Mouse (Mus musculus): ENCODE measurements around the gene Rora. TPM values are rescaled to one million over a fixed set of nuclear protein-coding genes. Genes with fewer than 3 reads are reported as not detected.

The Rora gene
- total RNA-seq, 1 experiment from 2014 or later: 114 TPM

DNA sequence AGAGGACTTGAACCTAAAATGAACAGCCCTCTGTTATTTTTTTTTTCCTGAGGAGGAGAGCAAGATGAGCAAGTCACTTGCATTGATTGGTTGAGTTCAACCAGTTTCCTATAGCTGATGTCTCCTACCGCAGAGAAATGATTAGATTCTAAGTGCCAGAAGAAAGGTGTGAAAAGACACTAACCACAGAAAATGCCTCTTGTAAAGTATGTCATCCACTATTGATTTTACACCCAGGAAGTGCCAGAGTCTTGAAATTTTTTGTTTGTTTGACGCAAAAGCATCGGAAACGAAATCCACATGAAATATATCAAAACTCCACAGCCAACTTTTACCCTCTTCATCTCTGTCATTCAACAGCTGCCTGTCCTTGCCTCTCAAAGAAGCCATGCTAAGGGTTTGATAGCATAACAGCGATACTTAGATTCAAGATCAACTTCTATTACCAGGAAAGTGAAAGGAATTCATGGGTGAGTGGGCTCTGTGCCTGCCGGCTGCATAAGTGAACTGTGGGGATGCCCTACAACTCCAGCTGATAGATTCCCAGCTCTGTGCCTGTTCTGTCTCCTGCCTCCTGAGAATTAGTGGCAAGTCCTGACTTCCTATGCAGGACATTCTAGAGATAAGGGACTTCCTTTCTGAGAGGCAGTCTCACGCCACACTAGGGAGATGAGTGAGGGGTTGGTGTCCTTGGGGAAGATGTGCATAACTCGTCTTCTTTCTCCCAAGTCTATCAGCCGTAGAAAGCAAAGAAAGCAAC, 661.0 kb downstream of the Rora start:
- DNase-seq: no peak

- no peak for DNase-seq
Measured at GRCm38 (mm10) chr9:69317527-69318115, 664.0 kb downstream of the Rora start.

DNA sequence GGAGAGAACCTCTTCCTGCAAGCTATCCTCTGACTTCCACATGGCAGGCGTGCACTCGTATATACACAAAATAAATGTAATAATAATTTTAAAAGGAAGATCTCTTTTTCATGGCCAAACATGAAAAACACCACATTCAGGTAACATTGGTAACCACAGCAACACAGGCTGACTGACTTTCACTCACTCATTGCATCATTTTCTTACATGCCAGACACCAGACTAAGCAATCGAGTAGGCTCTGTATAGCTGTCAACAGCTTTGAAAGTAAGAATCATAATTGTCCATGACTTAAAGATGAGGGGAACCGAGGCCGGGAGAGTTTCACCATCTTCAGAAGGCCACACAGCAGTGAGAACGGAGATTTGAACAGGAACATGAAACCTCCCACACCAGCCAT, 665.8 kb downstream of the Rora start:
- DNase-seq: no peak

DNA sequence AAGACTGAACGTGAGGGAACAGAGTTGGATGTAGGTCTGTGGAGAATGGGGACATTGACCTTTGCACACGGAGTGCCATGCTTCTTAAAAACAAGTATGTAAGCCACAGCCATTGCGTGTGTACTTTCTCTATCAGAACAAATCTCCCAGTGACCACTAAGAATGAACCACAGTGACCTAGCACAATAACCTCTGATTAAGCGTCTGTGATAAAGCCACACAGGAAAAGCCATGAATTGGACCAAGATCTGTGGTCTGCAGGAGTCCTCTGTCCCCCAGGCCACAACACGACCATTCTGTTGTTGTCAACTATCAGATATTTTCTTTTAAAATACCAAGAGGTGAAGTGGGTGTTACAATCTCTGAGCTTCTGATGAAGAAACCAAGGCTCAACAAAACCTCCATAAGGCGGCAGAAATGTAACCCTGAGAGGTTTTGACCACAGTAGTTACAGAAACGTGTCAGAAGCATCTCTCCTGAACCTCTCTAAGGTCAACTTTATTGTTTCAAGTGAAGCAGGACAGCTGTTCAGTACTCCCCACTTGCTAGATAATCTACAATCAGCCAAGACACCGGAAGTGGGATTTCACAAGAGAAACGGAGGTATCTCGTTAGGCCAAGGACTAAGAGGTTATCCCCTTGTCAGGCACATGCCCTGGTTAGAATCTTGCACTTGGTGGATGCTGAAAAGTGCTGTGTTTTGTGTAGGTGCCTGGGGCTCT, 666.5 kb downstream of the Rora start:
- no peak for DNase-seq

DNA sequence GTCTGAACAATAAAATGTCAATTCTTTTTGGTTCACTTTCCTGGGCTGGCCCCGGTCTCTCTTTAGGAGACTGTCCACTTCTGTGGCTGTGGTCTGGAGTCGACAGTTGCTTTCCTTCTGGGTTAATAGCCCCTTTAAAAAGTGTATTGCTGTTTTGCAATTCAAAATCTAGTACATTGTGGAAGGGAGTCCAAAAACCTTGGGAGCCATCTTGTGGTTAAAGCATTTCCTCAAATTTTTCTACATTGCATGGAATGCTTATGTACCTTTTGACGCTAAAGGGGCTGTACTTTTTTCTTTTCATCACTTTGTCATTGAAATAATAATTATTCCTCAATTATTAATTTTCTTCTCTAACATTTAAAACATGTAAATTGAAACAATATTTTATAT, 667.0 kb downstream of the Rora start:
- no peak for DNase-seq

DNA sequence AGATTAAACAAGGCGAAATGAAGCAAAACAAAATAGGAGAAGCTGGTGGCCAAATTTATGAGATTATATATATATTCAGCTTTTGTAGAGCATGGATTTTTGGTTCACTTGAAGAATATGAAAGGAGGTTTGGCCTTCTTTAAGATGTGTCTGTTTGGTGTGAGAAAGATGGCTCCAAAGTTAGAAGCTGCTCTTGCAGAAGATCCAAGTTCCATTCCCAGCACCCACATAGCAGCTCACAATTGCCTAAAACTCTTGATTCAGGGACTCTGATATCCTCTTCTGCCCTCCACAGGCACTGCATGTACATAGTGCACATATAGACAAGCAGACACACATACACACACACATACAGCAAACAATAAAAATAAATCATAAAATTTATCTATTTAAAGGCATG, 668.4 kb downstream of the Rora start:
- no peak for DNase-seq

GRCm38 (mm10) chr9:69323831-69324230, 670.2 kb downstream of the Rora start:
- no peak for DNase-seq

DNA sequence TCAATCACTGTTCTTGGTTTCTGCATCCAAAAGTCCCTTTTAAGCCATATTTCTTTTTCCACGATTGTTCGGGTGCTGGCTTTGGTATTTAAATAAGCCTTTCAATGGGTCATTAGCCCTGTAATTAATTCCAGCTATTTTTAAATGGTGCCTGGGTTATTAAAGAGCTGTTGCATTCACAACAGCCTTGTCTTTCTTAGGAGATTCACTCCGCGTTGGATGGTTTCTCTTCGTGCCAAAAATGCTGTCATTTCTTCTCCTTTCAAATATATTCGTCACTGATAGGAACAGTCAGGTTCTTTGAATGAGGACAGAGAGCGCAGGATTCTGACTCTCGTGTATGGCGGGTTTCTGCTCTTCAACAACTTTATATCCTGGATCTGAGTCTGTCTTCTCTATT, 673.5 kb downstream of the Rora start:
- DNase-seq: no peak

- no peak for DNase-seq
Measured at GRCm38 (mm10) chr9:69327591-69327990, 674.0 kb downstream of the Rora start.

- no peak for DNase-seq
Measured at GRCm38 (mm10) chr9:69331790-69332189, 678.2 kb downstream of the Rora start.

- no peak for DNase-seq
Measured at GRCm38 (mm10) chr9:69332802-69333568, 679.4 kb downstream of the Rora start.

DNA sequence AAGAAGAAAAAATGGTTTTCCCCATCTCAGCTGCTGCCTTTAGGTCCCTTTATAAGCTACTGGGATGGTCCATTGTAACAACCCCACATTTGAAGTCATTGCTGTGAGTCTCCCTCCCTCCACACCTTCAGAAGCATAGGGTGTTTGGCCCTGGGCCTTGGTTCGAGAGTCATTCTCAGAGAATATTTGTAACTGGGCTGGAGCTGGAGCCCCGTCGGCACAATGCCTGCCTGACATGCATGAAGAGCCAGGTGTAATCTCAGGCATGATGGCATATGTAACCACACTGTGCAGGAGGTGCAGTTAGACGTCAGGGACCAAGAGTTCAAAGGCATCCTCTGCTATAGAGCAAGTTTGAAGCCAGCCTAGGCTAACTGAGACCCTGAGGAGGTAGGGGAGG, 680.1 kb downstream of the Rora start:
- no peak for DNase-seq

DNA sequence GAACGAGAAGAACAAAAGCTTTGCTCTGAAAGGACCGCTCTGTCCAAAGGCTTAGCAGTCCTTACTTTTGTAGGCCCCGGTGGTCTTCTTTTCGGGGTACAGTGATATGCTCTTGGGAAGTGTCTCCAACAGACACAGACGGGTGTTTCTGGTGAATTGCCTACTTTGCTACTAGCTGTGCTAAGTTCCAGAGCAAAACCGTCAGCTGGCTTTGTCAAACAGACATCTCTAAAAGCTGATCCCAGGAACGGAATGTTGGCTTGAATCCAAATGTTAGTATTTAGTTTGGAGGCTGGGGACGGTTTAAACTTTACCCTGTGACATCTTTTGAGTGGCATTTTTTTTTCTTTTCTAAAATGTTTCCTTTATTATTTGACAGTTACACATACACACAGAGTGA, 680.5 kb downstream of the Rora start:
- DNase-seq: no peak

DNA sequence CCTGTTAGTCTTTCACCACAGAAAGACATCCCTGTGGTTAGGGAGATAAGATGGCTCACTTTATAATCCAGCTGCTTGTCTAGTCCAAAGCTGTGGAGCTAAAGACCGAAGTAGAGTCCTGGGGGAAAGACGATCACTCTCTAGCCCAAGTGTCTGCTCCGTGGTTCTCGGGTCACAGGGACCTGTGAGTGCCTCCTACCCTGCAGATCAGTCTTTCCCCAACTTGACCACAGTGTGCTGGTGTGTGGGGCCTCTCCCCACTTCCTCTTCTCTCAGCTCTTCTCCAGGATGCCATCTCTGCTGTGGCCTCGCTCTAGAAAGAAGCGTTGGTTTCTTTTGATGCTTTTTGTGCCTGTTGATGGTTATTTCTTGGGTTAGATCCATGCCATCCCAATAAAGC, 682.5 kb downstream of the Rora start:
- DNase-seq: no peak

DNA sequence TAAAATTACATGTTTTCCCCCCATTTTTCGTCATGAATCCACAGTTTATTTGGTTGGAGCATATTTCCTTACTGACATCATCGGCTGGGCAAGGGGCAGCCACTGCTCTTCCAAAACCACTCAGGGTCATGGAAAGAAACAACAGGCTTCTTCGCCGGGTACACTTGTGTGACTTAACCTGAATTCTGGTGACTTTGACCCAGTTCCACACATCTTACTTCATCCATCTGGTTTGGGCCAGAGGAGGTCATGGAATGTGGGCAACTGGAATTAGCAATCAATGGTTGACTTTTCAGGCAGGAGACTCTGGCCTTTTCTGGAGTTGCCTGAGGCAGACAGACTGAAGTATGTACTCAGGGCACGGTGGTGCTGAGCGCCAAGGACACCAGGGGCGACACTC, 685.6 kb downstream of the Rora start:
- no peak for DNase-seq

- DNase-seq: no peak
Measured at GRCm38 (mm10) chr9:69339829-69340228, 686.2 kb downstream of the Rora start.

DNA sequence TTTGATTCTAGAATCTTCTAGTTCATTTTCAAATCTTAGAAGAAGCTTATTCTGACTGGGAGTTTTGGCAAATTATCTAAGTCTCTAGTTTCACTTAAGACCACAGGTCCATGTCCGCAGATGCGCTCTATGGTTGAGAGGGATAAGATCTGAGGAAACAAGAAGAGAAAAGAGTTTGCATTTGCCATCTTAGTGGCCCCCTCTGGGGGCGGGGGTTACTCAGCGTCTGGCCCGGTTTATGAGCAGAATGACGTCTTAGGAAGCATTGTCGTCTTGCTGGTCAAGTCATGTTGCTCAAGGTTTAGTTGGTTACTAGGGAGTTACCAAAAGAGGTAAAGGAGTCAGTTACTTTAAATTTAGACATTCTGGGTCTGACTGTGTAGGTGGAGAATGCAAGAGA, 686.8 kb downstream of the Rora start:
- no peak for DNase-seq

DNA sequence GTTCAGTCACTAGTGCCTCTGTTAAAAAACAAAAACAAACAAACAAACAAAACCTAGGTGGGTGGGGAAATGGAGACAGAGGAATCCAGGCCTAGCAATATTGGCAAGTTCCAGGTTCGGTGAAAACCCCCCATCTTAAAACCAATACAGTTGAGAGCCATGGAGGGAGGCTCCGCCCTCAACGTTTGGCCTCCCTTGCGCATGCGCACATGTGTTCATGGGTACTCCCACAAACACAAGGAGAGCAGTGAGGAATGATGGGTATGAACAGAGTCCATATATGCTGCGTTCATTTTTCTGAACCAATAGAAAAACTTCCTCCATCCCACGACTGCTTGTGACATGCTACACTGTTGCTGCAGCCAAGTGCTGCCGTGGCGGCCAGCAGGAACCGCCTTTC, 690.3 kb downstream of the Rora start:
- no peak for DNase-seq

DNA sequence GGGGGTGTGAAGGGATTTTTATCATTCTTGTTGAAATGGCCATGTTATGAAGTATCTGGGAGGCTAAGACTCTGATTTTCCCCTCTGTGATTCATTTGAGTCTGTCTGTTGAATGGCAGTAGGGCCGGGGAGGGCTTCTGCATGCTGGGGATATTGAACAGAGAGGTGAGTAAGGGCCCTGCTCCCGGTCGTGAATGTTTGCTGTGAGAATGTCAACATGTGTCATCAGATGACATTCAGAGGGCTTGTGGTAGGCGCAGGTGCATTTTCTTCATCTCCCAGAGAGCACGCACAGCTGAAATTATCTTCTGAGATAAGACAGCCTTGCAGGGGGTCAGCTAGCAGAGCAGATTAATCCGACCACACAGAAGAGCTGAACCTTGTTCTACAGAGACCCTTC, 692.0 kb downstream of the Rora start:
- no peak for DNase-seq

- DNase-seq: no peak
Measured at GRCm38 (mm10) chr9:69347796-69348195, 694.2 kb downstream of the Rora start.

- no peak for DNase-seq
Measured at GRCm38 (mm10) chr9:69349537-69349936, 696.0 kb downstream of the Rora start.

GRCm38 (mm10) chr9:69354228-69354627, 700.6 kb downstream of the Rora start:
- no peak for DNase-seq

DNA sequence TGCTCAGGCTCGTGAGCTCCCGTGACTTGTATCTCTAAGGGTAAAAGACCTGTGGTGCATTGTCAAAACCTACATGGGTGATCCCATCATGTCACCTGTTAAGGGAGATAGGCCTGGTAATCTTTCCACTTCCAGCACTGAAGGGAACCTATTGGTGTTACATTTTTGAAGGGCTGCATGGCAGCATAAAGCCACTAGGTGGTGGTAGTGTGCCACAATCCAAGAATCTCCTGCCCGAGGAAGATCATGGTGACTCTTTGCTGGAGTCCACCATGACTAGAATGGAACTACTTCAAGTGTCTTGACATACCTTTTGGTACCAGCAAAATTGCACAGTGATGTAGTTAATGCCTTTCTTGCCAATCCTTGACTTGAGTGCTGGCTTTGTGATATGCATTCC, 704.2 kb downstream of the Rora start:
- peak; percentile 41 for DNase-seq

Measured in adrenal gland, postnatal 25 days (tissue).